ENCODE assay signal across 26 mouse cellular contexts in the genomic region with DNA sequence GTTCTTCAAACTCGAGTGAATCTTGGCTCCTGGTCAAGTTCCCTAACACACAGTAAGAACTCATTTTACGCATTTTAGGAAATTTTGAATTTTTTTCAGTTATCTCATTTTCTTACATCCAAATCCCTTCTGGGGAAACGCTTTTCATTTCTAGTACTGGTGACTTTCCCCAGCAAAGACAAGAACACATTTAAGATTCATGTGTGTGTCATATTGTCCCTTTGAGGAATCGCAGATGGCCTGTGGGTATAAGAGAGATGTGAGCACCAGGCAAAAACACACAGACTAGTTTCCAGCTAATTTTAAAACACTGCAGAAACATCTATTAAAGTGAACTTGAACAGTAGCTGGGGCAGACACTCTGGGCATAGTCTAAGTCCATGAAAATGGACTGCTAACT. TPM values are rescaled to one million over a fixed set of nuclear protein-coding genes. Genes with fewer than 3 reads are reported as not detected.
A peak's percentile ranks its signal among the peaks of the same experiment; 100 is the strongest.
DNase-seq lines count a peak whose midpoint lies in the region; ATAC-seq and TF ChIP-seq lines count a peak whose summit lies in the region.
"Had no signal": no experiment of that assay in that cellular context is flagged by ENCODE, and none has a peak within 500 bp of the region (broad histone marks: within the 10 kb centered on the region; RNA-seq: fewer than 3 reads in every experiment).

No protein-coding gene starts in this region.

- peak; percentile 35 for DNase-seq in forebrain, postnatal 0 days
- no peak for DNase-seq in forebrain, embryonic 10.5 days (ENCODE audit: extremely low spot score, low spot score)
- DNase-seq in left cerebral cortex, adult 2 months (ENCODE audit: extremely low spot score in 1 of 2, low spot score in 2 of 2): no peak
- DNase-seq in left cerebral cortex, postnatal 4 days: no peak
- peak; percentile 34 for DNase-seq in right cerebral cortex, adult 18-20 months
- no peak for DNase-seq in right cerebral cortex, adult 2 months (ENCODE audit: low spot score in 2 of 2)
- no peak for DNase-seq in kidney, postnatal 10 days
- DNase-seq: adrenal gland, adult 8-10 months; adrenal gland, postnatal 14 days; adrenal gland, postnatal 36 days; B cell, adult 2 months; cerebellum, adult 11 months; cerebellum, adult 18-20 months; cerebellum, adult 9-10 months; cerebellum, postnatal 10 days; cerebellum, postnatal 25 days had no signal

- ATAC-seq in forebrain, postnatal 0 days: peak; percentile 54; the same call in 1 of the 2 replicates
- ATAC-seq: activated CD4-positive, CD25-positive, alpha-beta regulatory T cell, adult 4 months; CD4-positive, CD25-positive, alpha-beta regulatory T cell, adult 4 months; forebrain, embryonic 14.5 days; forebrain, embryonic 16.5 days; Patski had no signal

- no peaks in the 10 kb centered on the region for H3K9me3 ChIP-seq in forebrain, postnatal 0 days (ENCODE audit: low read length)
- no peaks in the 10 kb centered on the region for H3K9me3 ChIP-seq in forebrain, embryonic 10.5 days
- H3K9me3 ChIP-seq: embryonic facial prominence, embryonic 10.5 days; embryonic facial prominence, embryonic 12.5 days; forebrain, embryonic 12.5 days had no signal

- H3K4me2 ChIP-seq in forebrain, postnatal 0 days (ENCODE audit: low read depth): no peak overlapping the region
- H3K4me2 ChIP-seq: embryonic facial prominence, embryonic 12.5 days; forebrain, embryonic 12.5 days had no signal

- TF ChIP-seq CTCF in forebrain, postnatal 0 days (IDR thresholded peaks at IDR 0.05; ENCODE audit: low read depth): no peak
- TF ChIP-seq CTCF in left cerebral cortex, adult 2 months (IDR thresholded peaks at IDR 0.05): no peak

- no peak overlapping the region for H3K9ac ChIP-seq in forebrain, postnatal 0 days
- H3K9ac ChIP-seq: embryonic facial prominence, embryonic 12.5 days; forebrain, embryonic 12.5 days had no signal

- no peaks in the 10 kb centered on the region for H3K27me3 ChIP-seq in forebrain, postnatal 0 days (ENCODE audit: insufficient read depth, low read length)
- H3K27me3 ChIP-seq in forebrain, embryonic 10.5 days (ENCODE audit: poor library complexity, severe bottlenecking): no peaks in the 10 kb centered on the region
- H3K27me3 ChIP-seq: CH12.LX; embryonic facial prominence, embryonic 12.5 days; forebrain, embryonic 12.5 days had no signal

- H3K4me1 ChIP-seq in forebrain, postnatal 0 days (ENCODE audit: insufficient read depth): peaks cover 3% of the 10 kb centered on the region; the same call in 1 of the 2 replicates
- H3K4me1 ChIP-seq in forebrain, embryonic 10.5 days: no peaks in the 10 kb centered on the region
- H3K4me1 ChIP-seq: embryonic facial prominence, embryonic 10.5 days; embryonic facial prominence, embryonic 12.5 days; forebrain, embryonic 12.5 days had no signal

- intact Hi-C loops in left cerebral cortex, adult 2 months (cut with DNase I): no loop called here
- intact Hi-C loops in left cerebral cortex, postnatal 4 days (cut with DNase I): no loop called here

- no peak overlapping the region for H3K27ac ChIP-seq in forebrain, postnatal 0 days (ENCODE audit: low read depth, low read length)
- H3K27ac ChIP-seq in forebrain, embryonic 10.5 days: no peak overlapping the region
- H3K27ac ChIP-seq in left cerebral cortex, adult 2 months: peak overlapping the region; percentile 74
- H3K27ac ChIP-seq: embryonic facial prominence, embryonic 10.5 days; embryonic facial prominence, embryonic 12.5 days; forebrain, embryonic 12.5 days had no signal

- WGBS in forebrain, postnatal 0 days: 68% methylated on average over 4 of the region's 4 CpGs
- WGBS in forebrain, embryonic 10.5 days: 90% methylated on average over 4 of the region's 4 CpGs

- H3K4me3 ChIP-seq in forebrain, postnatal 0 days (ENCODE audit: low read depth, low read length): no peak overlapping the region
- no peak overlapping the region for H3K4me3 ChIP-seq in forebrain, embryonic 10.5 days
- no peak overlapping the region for H3K4me3 ChIP-seq in left cerebral cortex, adult 2 months
- H3K4me3 ChIP-seq: embryonic facial prominence, embryonic 10.5 days; embryonic facial prominence, embryonic 12.5 days; forebrain, embryonic 12.5 days had no signal

- no peaks in the 10 kb centered on the region for H3K36me3 ChIP-seq in forebrain, postnatal 0 days (ENCODE audit: insufficient read depth)
- H3K36me3 ChIP-seq in forebrain, embryonic 10.5 days (replicated peaks): no peaks in the 10 kb centered on the region
- H3K36me3 ChIP-seq: embryonic facial prominence, embryonic 10.5 days; embryonic facial prominence, embryonic 12.5 days; forebrain, embryonic 12.5 days; G1E had no signal

RNA-seq across cellular contexts. Expression of a gene that starts 38.1 kb away (rescaled TPM):
- 46.5 and 69.4 TPM in 2 replicates for total RNA-seq in forebrain, postnatal 0 days (2014; rRNA removed)
- 60.5 and 64.6 TPM in 2 replicates for polyA plus RNA-seq in forebrain, postnatal 0 days (2015; fragmentation: Nextera tagmentation; extraction: Ambion mirVana)
- polyA plus RNA-seq in forebrain, embryonic 10.5 days (2016; fragmentation: Nextera tagmentation; extraction: Ambion mirVana): 1.1 and 1.2 TPM in 2 replicates
- 100 to 1,000 TPM; 276 to 279 TPM for total RNA-seq in left cerebral cortex, adult 2 months (2021)
- 100 to 1,000 TPM; 197 to 198 TPM for total RNA-seq in left cerebral cortex, postnatal 4 days (2021)
- total RNA-seq: CH12.LX had no signal
- polyA plus RNA-seq: CD4-positive, CD25-positive, alpha-beta regulatory T cell, adult 4 months; G1E; Patski had no signal

Comparison
In these comparisons a context has a peak if more than half of its experiments do, and no peak if none do; other contexts are left out.
1. DNase-seq: peak in forebrain, postnatal 0 days (single experiment) and right cerebral cortex, adult 18-20 months (single experiment); none in forebrain, embryonic 10.5 days (single experiment), left cerebral cortex, adult 2 months (0 of 2), left cerebral cortex, postnatal 4 days (single experiment), right cerebral cortex, adult 2 months (0 of 2) and kidney, postnatal 10 days (single experiment).